Mouse (Mus musculus): ENCODE measurements around the gene Disp3. TPM values are rescaled to one million over a fixed set of nuclear protein-coding genes. Genes with fewer than 3 reads are reported as not detected.

Disp3 gene
- polyA plus RNA-seq, 1 experiment from 2014 or later: 12.2 TPM

DNA sequence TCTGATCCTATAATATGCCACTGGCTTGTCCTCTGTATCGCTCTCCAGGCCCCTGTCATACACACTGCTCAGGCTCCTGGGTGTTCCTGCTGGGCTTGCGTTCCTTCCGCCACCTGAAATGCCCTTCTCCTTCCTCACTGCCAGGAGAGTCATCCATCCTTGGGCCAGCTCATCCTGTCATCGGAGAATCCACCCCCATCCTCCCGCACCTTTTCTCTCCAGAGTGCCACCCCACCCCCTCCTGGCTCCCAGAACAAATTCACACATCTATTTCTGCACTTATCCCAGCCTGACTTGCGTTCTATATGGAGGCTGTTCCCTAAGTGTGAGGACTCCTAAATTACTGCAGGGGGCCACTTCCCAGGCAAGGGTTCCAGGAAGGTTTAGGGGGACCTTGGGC is 9.9 kb upstream of the Disp3 start:
- H3K9me3 ChIP-seq (ENCODE audit: control insufficient read depth, low read length): no peaks in the 10 kb centered on the region
- no peak for ATAC-seq
- H3K9ac ChIP-seq (replicated peaks; ENCODE audit: low read depth, low read length): no peak overlapping the region
- H3K4me1 ChIP-seq (replicated peaks; ENCODE audit: control insufficient read depth, insufficient read depth, low read length): peaks cover 4% of the 10 kb centered on the region
- H3K4me3 ChIP-seq (replicated peaks; ENCODE audit: low read length): no peak overlapping the region
- H3K4me2 ChIP-seq (ENCODE audit: low read length): no peak overlapping the region
- 76% methylated on average over 6 of the region's 6 CpGs for WGBS
- no peaks in the 10 kb centered on the region for H3K36me3 ChIP-seq (ENCODE audit: control insufficient read depth, insufficient read depth)
- H3K27ac ChIP-seq (ENCODE audit: low read length): no peak overlapping the region
- no peaks in the 10 kb centered on the region for H3K27me3 ChIP-seq (replicated peaks; ENCODE audit: control insufficient read depth, insufficient read depth, low read length)

DNA sequence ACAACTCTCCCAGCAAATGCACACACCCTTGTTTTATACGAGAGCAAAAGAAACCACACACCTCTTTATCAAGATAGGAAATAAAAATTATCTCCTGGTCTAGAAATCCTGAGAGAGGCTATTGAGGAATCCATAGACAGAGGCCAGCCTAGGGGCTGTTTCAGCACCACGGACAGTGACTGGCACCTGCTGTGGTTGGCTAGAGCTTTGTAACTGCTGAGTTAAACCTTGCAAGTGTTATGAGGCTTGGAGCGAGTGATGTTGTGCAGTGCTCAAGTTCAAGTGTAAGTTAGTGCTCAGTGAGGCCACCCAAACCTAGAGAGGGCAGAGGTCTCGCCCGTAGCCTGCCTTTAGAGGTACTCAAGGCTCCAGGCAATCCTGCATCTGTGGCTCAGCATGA is 5.6 kb upstream of the Disp3 start:
- Histone ChIP-seq H3K4me2 (ENCODE audit: low read length) (no peak overlapping the region), H3K9ac (replicated peaks; ENCODE audit: low read depth, low read length) (no peak overlapping the region), H3K4me1 (replicated peaks; ENCODE audit: control insufficient read depth, insufficient read depth, low read length) (peaks cover 30% of the 10 kb centered on the region), H3K4me3 (replicated peaks; ENCODE audit: low read length) (no peak overlapping the region), H3K27me3 (replicated peaks; ENCODE audit: control insufficient read depth, insufficient read depth, low read length) (no peaks in the 10 kb centered on the region), H3K27ac (ENCODE audit: low read length) (no peak overlapping the region), H3K9me3 (ENCODE audit: control insufficient read depth, low read length) (no peaks in the 10 kb centered on the region), H3K36me3 (ENCODE audit: control insufficient read depth, insufficient read depth) (no peaks in the 10 kb centered on the region)
- ATAC-seq: no peak
- 17% methylated on average over 5 of the region's 5 CpGs for WGBS

DNA sequence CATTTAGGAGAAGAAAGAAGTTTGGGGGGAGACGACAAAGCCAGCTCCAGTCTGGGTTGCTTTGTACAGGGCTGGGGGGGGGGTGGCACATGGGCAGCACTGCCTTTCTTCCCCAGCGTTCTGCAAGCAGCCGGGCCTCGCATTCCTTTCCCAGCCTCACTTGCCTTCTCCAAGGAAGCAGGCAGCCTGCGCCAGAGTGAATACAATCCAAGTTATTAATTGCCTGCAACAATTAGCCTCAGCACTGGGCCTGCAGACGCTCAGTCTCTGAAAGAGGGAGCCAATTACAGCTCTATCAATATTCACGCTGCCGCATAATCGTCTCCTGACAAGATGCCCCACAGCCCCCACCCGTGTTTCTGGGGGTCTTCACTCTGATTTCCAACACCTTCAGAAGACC is 4.1 kb upstream of the Disp3 start:
- ATAC-seq: peak; percentile 21
- Histone ChIP-seq H3K9me3 (ENCODE audit: control insufficient read depth, low read length) (no peaks in the 10 kb centered on the region), H3K27me3 (replicated peaks; ENCODE audit: control insufficient read depth, insufficient read depth, low read length) (no peaks in the 10 kb centered on the region), H3K9ac (replicated peaks; ENCODE audit: low read depth, low read length) (no peak overlapping the region), H3K4me2 (ENCODE audit: low read length) (no peak overlapping the region), H3K36me3 (ENCODE audit: control insufficient read depth, insufficient read depth) (no peaks in the 10 kb centered on the region), H3K27ac (ENCODE audit: low read length) (peak overlapping the region; percentile 62), H3K4me3 (replicated peaks; ENCODE audit: low read length) (no peak overlapping the region), H3K4me1 (replicated peaks; ENCODE audit: control insufficient read depth, insufficient read depth, low read length) (peaks cover 33% of the 10 kb centered on the region)
- 3% methylated on average over 10 of the region's 10 CpGs for WGBS

DNA sequence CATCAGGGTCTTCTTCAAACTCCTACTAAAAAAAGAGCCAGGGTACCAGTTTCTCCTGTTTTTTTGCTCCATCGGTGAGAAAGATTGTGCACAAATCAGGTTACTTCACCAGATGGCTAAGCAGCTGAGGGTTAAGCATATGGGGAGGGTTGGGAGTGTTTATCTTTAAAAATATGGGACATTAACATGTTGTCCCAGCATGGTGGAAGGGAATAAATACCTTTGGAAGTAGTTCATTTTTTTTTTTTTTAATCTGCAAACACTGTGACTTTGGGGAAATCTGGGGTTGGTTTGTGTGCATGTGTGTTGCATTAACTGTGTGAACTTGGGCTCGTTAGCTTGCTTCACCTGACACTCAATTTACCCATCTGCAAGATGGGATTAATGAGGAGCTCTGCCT is 3.3 kb upstream of the Disp3 start:
- H3K9ac ChIP-seq (replicated peaks; ENCODE audit: low read depth, low read length): 0 out of 2 replicates have a peak overlapping the region, but pooled peaks have one; percentile 7
- H3K4me1 ChIP-seq (replicated peaks; ENCODE audit: control insufficient read depth, insufficient read depth, low read length): peaks cover 39% of the 10 kb centered on the region
- no peak for ATAC-seq
- H3K27me3 ChIP-seq (replicated peaks; ENCODE audit: control insufficient read depth, insufficient read depth, low read length): no peaks in the 10 kb centered on the region
- H3K4me3 ChIP-seq (replicated peaks; ENCODE audit: low read length): no peak overlapping the region
- WGBS: 44% methylated on average over 2 of the region's 2 CpGs
- H3K4me2 ChIP-seq (ENCODE audit: low read length): no peak overlapping the region
- H3K27ac ChIP-seq (ENCODE audit: low read length): peak overlapping the region; percentile 31; the same call in 1 of the 2 replicates
- no peaks in the 10 kb centered on the region for H3K36me3 ChIP-seq (ENCODE audit: control insufficient read depth, insufficient read depth)
- no peaks in the 10 kb centered on the region for H3K9me3 ChIP-seq (ENCODE audit: control insufficient read depth, low read length)

GRCm38 (mm10) chr4:148288055-148288549 is 337 bp upstream of the Disp3 start:
- Histone ChIP-seq H3K4me2 (ENCODE audit: low read length) (peak overlapping the region; percentile 72), H3K9ac (replicated peaks; ENCODE audit: low read depth, low read length) (peak overlapping the region; percentile 88), H3K36me3 (ENCODE audit: control insufficient read depth, insufficient read depth) (no peaks in the 10 kb centered on the region), H3K27me3 (replicated peaks; ENCODE audit: control insufficient read depth, insufficient read depth, low read length) (no peaks in the 10 kb centered on the region), H3K4me1 (replicated peaks; ENCODE audit: control insufficient read depth, insufficient read depth, low read length) (peaks cover 58% of the 10 kb centered on the region), H3K9me3 (ENCODE audit: control insufficient read depth, low read length) (no peaks in the 10 kb centered on the region), H3K27ac (ENCODE audit: low read length) (peak overlapping the region; percentile 79), H3K4me3 (replicated peaks; ENCODE audit: low read length) (peak overlapping the region; percentile 75)
- peak; percentile 88 for ATAC-seq
- WGBS: 1% methylated on average over 32 of the region's 32 CpGs

DNA sequence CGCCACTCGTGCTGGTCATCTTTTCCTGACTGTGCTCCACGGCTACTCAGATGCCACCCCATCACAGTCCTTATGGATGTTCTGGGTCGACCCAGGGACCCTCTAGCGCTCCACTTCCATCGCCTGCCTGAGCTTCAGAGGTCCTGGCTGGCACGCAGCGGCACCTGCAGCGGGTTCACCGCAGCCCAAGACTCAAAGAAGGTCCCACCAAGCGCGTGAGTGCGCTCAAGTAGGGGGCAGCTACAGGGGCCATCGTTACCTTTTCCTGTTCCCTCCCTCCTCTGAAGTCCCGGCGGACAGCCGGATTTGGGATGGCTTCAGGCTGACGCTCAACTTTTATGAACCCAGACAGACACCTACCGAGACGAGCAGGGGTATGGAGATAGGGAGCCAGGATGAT is 724 bp downstream of the Disp3 start:
- Histone ChIP-seq H3K4me2 (ENCODE audit: low read length) (peak overlapping the region; percentile 72), H3K36me3 (ENCODE audit: control insufficient read depth, insufficient read depth) (no peaks in the 10 kb centered on the region), H3K9ac (replicated peaks; ENCODE audit: low read depth, low read length) (peak overlapping the region; percentile 88), H3K4me1 (replicated peaks; ENCODE audit: control insufficient read depth, insufficient read depth, low read length) (peaks cover 51% of the 10 kb centered on the region), H3K27ac (ENCODE audit: low read length) (peak overlapping the region; percentile 79), H3K4me3 (replicated peaks; ENCODE audit: low read length) (peak overlapping the region; percentile 75), H3K9me3 (ENCODE audit: control insufficient read depth, low read length) (no peaks in the 10 kb centered on the region), H3K27me3 (replicated peaks; ENCODE audit: control insufficient read depth, insufficient read depth, low read length) (no peaks in the 10 kb centered on the region)
- no peak for ATAC-seq
- under 1% methylated on average over 20 of the region's 20 CpGs for WGBS

GRCm38 (mm10) chr4:148286226-148287031 is 1.3 kb downstream of the Disp3 start:
- no peak overlapping the region for H3K27ac ChIP-seq (ENCODE audit: low read length)
- no peaks in the 10 kb centered on the region for H3K9me3 ChIP-seq (ENCODE audit: control insufficient read depth, low read length)
- peak overlapping the region; percentile 72 for H3K4me2 ChIP-seq (ENCODE audit: low read length)
- no peaks in the 10 kb centered on the region for H3K27me3 ChIP-seq (replicated peaks; ENCODE audit: control insufficient read depth, insufficient read depth, low read length)
- H3K4me1 ChIP-seq (replicated peaks; ENCODE audit: control insufficient read depth, insufficient read depth, low read length): peaks cover 45% of the 10 kb centered on the region
- H3K4me3 ChIP-seq (replicated peaks; ENCODE audit: low read length): peak overlapping the region; percentile 75
- no peaks in the 10 kb centered on the region for H3K36me3 ChIP-seq (ENCODE audit: control insufficient read depth, insufficient read depth)
- WGBS: 10% methylated on average over 22 of the region's 22 CpGs
- peak overlapping the region; percentile 88 for H3K9ac ChIP-seq (replicated peaks; ENCODE audit: low read depth, low read length)
- no peak for ATAC-seq

- peak overlapping the region; percentile 23 for H3K4me3 ChIP-seq (replicated peaks; ENCODE audit: low read length)
- ATAC-seq: no peak
- no peaks in the 10 kb centered on the region for H3K27me3 ChIP-seq (replicated peaks; ENCODE audit: control insufficient read depth, insufficient read depth, low read length)
- no peaks in the 10 kb centered on the region for H3K36me3 ChIP-seq (ENCODE audit: control insufficient read depth, insufficient read depth)
- 27% methylated on average over 13 of the region's 13 CpGs for WGBS
- H3K9ac ChIP-seq (replicated peaks; ENCODE audit: low read depth, low read length): peak overlapping the region; percentile 45
- H3K4me1 ChIP-seq (replicated peaks; ENCODE audit: control insufficient read depth, insufficient read depth, low read length): peaks cover 37% of the 10 kb centered on the region
- H3K27ac ChIP-seq (ENCODE audit: low read length): 0 out of 2 replicates have a peak overlapping the region, but pooled peaks have one; percentile 13
- H3K4me2 ChIP-seq (ENCODE audit: low read length): peak overlapping the region; percentile 72
- no peaks in the 10 kb centered on the region for H3K9me3 ChIP-seq (ENCODE audit: control insufficient read depth, low read length)
These were observed 3.5 kb downstream of the Disp3 start for GRCm38 (mm10) chr4:148284219-148284618.

DNA sequence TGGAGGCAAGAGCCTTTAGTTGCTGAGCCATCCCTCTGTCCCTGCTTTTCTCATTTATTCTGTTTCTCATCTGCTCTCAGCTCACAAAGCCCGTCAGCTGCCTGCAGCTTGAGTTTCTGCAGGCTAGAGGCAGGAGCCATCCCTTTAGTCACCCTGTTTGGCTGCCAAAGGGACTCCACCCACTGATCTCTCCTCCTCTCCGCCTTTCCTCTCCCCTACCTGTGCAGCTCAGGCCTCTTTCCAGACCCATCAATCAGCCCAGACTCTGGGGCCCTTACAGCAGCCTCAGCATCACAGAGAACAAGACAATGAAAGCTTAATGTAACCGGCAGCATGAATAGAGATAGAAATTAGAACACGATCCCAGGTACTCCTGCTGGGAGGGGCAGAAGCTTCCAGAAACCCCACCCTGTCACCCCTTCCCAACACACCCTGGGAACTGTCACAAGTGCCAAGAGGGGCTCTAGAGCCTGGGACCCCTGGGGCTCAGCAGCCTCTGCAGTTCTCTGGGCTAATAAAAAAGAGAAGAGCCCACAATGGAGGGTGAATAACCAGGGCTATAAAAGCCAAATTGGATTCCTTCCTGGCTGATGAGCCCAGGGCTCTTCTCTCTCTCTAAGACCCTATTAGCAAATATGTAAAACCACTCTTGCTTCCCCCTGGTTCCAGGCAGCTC is 10.8 kb downstream of the Disp3 start:
- WGBS: 11% methylated on average over 4 of the region's 4 CpGs
- Histone ChIP-seq H3K36me3 (ENCODE audit: control insufficient read depth, insufficient read depth) (no peaks in the 10 kb centered on the region), H3K4me3 (replicated peaks; ENCODE audit: low read length) (no peak overlapping the region), H3K27ac (ENCODE audit: low read length) (no peak overlapping the region), H3K27me3 (replicated peaks; ENCODE audit: control insufficient read depth, insufficient read depth, low read length) (peaks cover 4% of the 10 kb centered on the region; the same call in 1 of the 2 replicates), H3K4me1 (replicated peaks; ENCODE audit: control insufficient read depth, insufficient read depth, low read length) (peaks cover 34% of the 10 kb centered on the region), H3K9ac (replicated peaks; ENCODE audit: low read depth, low read length) (no peak overlapping the region), H3K9me3 (ENCODE audit: control insufficient read depth, low read length) (no peaks in the 10 kb centered on the region), H3K4me2 (ENCODE audit: low read length) (no peak overlapping the region)
- 0 out of 2 replicates have a peak, but pooled peaks have one; percentile 16 for ATAC-seq
